Mouse (Mus musculus) erythroblast, embryonic 14.5 days (primary cell): ENCODE results near the gene Gm10639. TPM values are rescaled to one million over a fixed set of nuclear protein-coding genes. Genes with fewer than 3 reads are reported as not detected.
"Not testable (repeated sequence)": the region's sequence is repeated elsewhere in the genome, so short reads cannot be mapped to it uniquely, and the experiment has no call there.

ENCODE experiments used
- H3K27me3 ChIP-seq: 2 replicates; pipeline ENCODE4 v1.6.1; 2012; ENCODE audit warnings: inconsistent platforms; ENCODE audit not compliant: control insufficient read depth
- H3K36me3 ChIP-seq: 2 replicates; pipeline ENCODE4 v1.6.1; 2012; ENCODE audit warnings: mild to moderate bottlenecking, inconsistent platforms; ENCODE audit not compliant: control insufficient read depth
- H3K4me1 ChIP-seq: 2 replicates; pipeline ENCODE4 v1.6.1; 2012; ENCODE audit warnings: inconsistent platforms; ENCODE audit not compliant: control insufficient read depth
- H3K4me3 ChIP-seq: replicated peaks from 2 replicates; pipeline ENCODE3; 2012; ENCODE audit warnings: moderate library complexity, mild to moderate bottlenecking, inconsistent platforms
- H3K9me3 ChIP-seq: 2 replicates; pipeline ENCODE4 v1.6.1; 2012; ENCODE audit warnings: low read length, inconsistent platforms, mixed read lengths; ENCODE audit not compliant: control insufficient read depth
- polyA plus RNA-seq: library from polyadenylated mRNA; stranded (reverse); fragments of >175 nt; gene quantifications from 2 replicates; pipeline ENCODE4 v1.2.3, GENCODE M21; 2012

The Gm10639 gene
- not detected in 2 replicates for polyA plus RNA-seq

- not testable (repeated sequence) for H3K36me3 ChIP-seq, H3K4me1 ChIP-seq, H3K9me3 ChIP-seq, H3K4me3 ChIP-seq, H3K27me3 ChIP-seq
Measured at GRCm38 (mm10) chr9:78289723-78290122, at the start of gene Gm10639. Gene Gm10639, plus strand, starts transcription at chr9:78289923.

GRCm38 (mm10) chr9:78255683-78256470, 33.8 kb upstream of the Gm10639 start:
- H3K27me3 ChIP-seq, H3K4me3 ChIP-seq, H3K36me3 ChIP-seq, H3K9me3 ChIP-seq, H3K4me1 ChIP-seq: not testable (repeated sequence)

GRCm38 (mm10) chr9:78256914-78257313, 32.8 kb upstream of the Gm10639 start, which contains the start of gene Gm3776:
Gene Gm3776, plus strand, starts transcription at chr9:78257129.
- H3K27me3 ChIP-seq, H3K9me3 ChIP-seq, H3K36me3 ChIP-seq, H3K4me3 ChIP-seq, H3K4me1 ChIP-seq: not testable (repeated sequence)

- H3K4me1 ChIP-seq, H3K36me3 ChIP-seq, H3K4me3 ChIP-seq, H3K27me3 ChIP-seq, H3K9me3 ChIP-seq: not testable (repeated sequence)
Measured at GRCm38 (mm10) chr9:78259688-78260087, 30.0 kb upstream of the Gm10639 start.

GRCm38 (mm10) chr9:78270945-78271344, 18.8 kb upstream of the Gm10639 start:
- not testable (repeated sequence) for H3K4me1 ChIP-seq, H3K9me3 ChIP-seq, H3K27me3 ChIP-seq, H3K4me3 ChIP-seq, H3K36me3 ChIP-seq

- H3K4me3 ChIP-seq, H3K36me3 ChIP-seq, H3K9me3 ChIP-seq, H3K4me1 ChIP-seq, H3K27me3 ChIP-seq: not testable (repeated sequence)
Measured at GRCm38 (mm10) chr9:78282002-78282711, 7.6 kb upstream of the Gm10639 start.

- not testable (repeated sequence) for H3K27me3 ChIP-seq, H3K4me3 ChIP-seq, H3K9me3 ChIP-seq, H3K36me3 ChIP-seq, H3K4me1 ChIP-seq
Measured at GRCm38 (mm10) chr9:78289063-78289462, 660 bp upstream of the Gm10639 start.

- H3K36me3 ChIP-seq, H3K27me3 ChIP-seq, H3K9me3 ChIP-seq, H3K4me3 ChIP-seq, H3K4me1 ChIP-seq: not testable (repeated sequence)
Measured at GRCm38 (mm10) chr9:78292462-78292861, 2.7 kb downstream of the Gm10639 start.

- not testable (repeated sequence) for H3K36me3 ChIP-seq, H3K4me3 ChIP-seq, H3K27me3 ChIP-seq, H3K9me3 ChIP-seq, H3K4me1 ChIP-seq
Measured at GRCm38 (mm10) chr9:78293683-78294082, 4.0 kb downstream of the Gm10639 start.

- not testable (repeated sequence) for H3K4me1 ChIP-seq, H3K36me3 ChIP-seq, H3K9me3 ChIP-seq, H3K27me3 ChIP-seq, H3K4me3 ChIP-seq
Measured at GRCm38 (mm10) chr9:78294781-78295180, 5.1 kb downstream of the Gm10639 start.

GRCm38 (mm10) chr9:78296089-78296488, 6.4 kb downstream of the Gm10639 start:
- not testable (repeated sequence) for H3K9me3 ChIP-seq, H3K4me1 ChIP-seq, H3K27me3 ChIP-seq, H3K4me3 ChIP-seq, H3K36me3 ChIP-seq
